Mouse (Mus musculus) stomach, embryonic 16.5 days (tissue): Measurements from ENCODE around the gene Polr3h. TPM values are rescaled to one million over a fixed set of nuclear protein-coding genes. Genes with fewer than 3 reads are reported as not detected.
A peak's percentile ranks its signal among the peaks of the same experiment; 100 is the strongest.

ENCODE experiments used
- ATAC-seq: fragments of 200-750 bp; cut with Nextera tagmentation; 2 replicates; pipeline ENCODE4 v1.8.0; 2017; ENCODE audit warnings: moderate number of reproducible peaks, moderate TSS enrichment; ENCODE audit not compliant: insufficient read depth, low FRiP score
- H3K27ac ChIP-seq: fragments of 300-500 bp; sonication (generic); 2 replicates; pipeline ENCODE4 v1.5.1; 2014; ENCODE audit warnings: low read length
- H3K27me3 ChIP-seq: fragments of 300-500 bp; sonication (generic); 2 replicates; pipeline ENCODE4 v1.6.1; 2014; ENCODE audit warnings: low read length, control low read depth, mixed read lengths; ENCODE audit not compliant: control insufficient read depth, insufficient read depth
- H3K36me3 ChIP-seq: fragments of 300-500 bp; sonication (generic); 2 replicates; pipeline ENCODE4 v1.6.1; 2014; ENCODE audit warnings: low read length; ENCODE audit not compliant: control insufficient read depth, insufficient read depth
- H3K4me1 ChIP-seq: fragments of 300-500 bp; sonication (generic); 2 replicates; pipeline ENCODE4 v1.6.1; 2014; ENCODE audit warnings: low read length, control low read depth, mixed read lengths; ENCODE audit not compliant: control insufficient read depth, insufficient read depth
- H3K4me2 ChIP-seq: fragments of 300-500 bp; sonication (generic); 2 replicates; pipeline ENCODE4 v1.6.1; 2014; ENCODE audit warnings: low read depth, low read length, mixed read lengths
- H3K4me3 ChIP-seq: fragments of 300-500 bp; sonication (generic); replicated peaks from 2 replicates; pipeline ENCODE4 v1.5.1; 2014; ENCODE audit warnings: mild to moderate bottlenecking, low read length
- H3K9ac ChIP-seq: fragments of 300-500 bp; sonication (generic); 2 replicates; pipeline ENCODE4 v1.6.1; 2014; ENCODE audit warnings: low read length
- H3K9me3 ChIP-seq: fragments of 300-500 bp; sonication (generic); replicated peaks from 2 replicates; pipeline ENCODE4 v1.6.1; 2016; ENCODE audit warnings: low read length, control low read depth; ENCODE audit not compliant: control insufficient read depth
- WGBS: fragments of 180-500 bp; shearing (Covaris S2); extraction: QIAGEN DNeasy Blood & Tissue Kit; methylation state at CpG from one replicate; pipeline ENCODE4 v1.1.7; 2014; 5-methylcytosine and 5-hydroxymethylcytosine counted together
- polyA plus RNA-seq: library from polyadenylated mRNA; unstranded; fragments of >200 nt; fragmentation: Nextera tagmentation; extraction: Ambion mirVana; gene quantifications from 2 replicates; pipeline ENCODE4 v1.2.1, GENCODE M21; 2015

Polr3h gene
- polyA plus RNA-seq, 1 experiment from 2014 or later: 58.6 TPM

DNA sequence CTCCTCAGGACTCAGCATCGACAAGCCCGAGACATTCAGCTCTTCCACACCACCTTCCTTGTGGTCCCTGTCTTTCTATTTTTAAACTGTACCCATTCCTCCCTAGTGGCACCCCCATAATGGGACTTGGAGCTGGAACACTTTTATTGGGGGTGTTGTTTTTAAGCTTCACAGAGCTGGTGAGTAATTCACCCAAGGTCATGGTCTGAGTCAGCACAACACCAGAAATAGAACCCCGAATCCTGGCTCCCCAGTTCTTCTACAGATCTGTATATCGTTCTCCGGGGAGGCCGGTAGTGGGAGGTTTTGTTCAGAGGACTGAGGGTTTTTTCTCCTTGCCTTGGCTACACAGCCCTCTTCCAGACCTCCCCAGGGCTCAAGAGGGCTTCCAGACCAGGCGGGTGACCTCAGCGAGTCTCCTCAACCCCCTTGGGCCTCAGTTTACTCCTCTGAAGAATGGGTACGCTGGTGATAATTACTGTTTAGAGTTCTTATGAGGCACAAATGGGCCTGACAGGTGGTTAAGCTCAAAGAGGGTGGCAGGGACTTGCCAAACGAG lies 13.2 kb upstream of the Polr3h start:
- Histone ChIP-seq H3K9ac (no peak overlapping the region), H3K4me2 (no peak overlapping the region)
- 83% methylated on average over 10 of the region's 10 CpGs for WGBS

DNA sequence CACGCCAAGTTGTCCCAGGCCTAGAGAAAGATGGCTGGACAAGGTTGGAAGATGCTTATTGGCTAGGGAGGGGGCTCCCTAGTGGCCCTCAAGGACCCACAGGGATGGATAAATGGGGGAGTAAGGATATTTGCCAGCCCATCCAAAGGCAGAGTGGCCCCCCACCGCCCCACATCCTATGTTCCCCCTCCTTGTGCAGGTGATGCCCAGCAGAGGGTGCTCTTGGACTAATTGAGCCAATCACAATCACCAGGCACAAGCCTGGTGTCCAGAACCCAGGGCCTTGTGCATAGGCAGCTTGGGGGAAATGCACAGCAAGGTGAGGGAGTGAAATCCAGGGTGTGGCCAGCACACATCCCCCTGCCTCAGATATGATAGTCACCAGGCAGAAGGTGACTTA lies 12.2 kb upstream of the Polr3h start:
- H3K9me3 ChIP-seq: no peaks in the 10 kb centered on the region
- no peak overlapping the region for H3K4me2 ChIP-seq
- H3K4me1 ChIP-seq: peaks cover 22% of the 10 kb centered on the region
- H3K27me3 ChIP-seq: peaks cover 4% of the 10 kb centered on the region; the same call in 1 of the 2 replicates
- 34% methylated on average over 2 of the region's 2 CpGs for WGBS
- H3K4me3 ChIP-seq: peak overlapping the region; percentile 55
- no peak overlapping the region for H3K27ac ChIP-seq
- peak overlapping the region; percentile 63 for H3K9ac ChIP-seq
- H3K36me3 ChIP-seq: no peaks in the 10 kb centered on the region
- 0 out of 2 replicates have a peak, but pooled peaks have one; percentile 34 for ATAC-seq

More for the DNA sequence above, 13.2 kb upstream of the Polr3h start:
- Histone ChIP-seq H3K27me3 (peaks cover 4% of the 10 kb centered on the region; the same call in 1 of the 2 replicates), H3K9me3 (no peaks in the 10 kb centered on the region), H3K4me1 (peaks cover 19% of the 10 kb centered on the region), H3K27ac (no peak overlapping the region), H3K4me3 (no peak overlapping the region), H3K36me3 (no peaks in the 10 kb centered on the region)
- no peak for ATAC-seq

DNA sequence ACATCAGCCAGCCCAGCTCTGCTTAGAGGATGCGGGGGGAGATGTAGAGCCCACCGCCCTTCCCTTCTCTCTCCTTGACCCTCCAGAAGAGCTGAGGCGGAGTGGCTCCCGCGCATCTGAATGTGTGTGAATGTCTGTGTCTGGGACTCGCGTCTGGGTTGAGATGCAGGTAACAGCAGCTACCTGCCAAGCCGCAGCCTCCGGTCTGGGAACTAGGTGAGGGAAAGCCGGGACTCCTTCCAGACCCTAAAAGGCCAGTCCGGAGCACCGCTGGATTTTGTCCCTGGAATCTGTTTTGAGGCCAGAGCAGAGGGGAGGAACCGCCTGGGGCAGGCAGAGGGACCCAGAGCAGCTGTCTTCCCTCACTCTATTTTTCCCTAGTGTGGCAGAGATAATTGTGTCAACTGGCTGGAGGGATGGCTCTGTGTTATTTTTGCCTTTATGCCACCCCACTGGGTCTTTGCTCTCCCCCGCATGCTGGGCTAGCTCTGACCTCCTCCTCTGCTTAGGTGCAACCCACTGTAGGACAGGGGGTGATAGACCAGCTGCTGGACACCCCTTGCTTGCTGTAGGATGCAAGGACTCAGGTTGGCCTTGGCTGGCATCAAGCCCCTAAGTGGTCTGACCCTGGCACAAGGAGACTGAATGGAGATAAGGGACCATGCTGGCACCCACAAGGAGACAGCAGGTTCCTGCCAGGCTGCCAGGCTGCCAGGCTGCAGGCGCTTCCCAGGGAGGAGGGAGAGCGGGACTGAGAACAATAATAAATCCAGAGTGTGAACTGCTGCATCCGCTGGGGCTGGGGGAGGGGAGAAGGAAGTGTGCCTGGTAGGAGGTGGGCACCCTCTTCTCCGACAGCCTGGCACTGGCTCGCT lies 11.3 kb upstream of the Polr3h start:
- Histone ChIP-seq H3K9me3 (no peaks in the 10 kb centered on the region), H3K27ac (peak overlapping the region; percentile 78), H3K4me2 (peak overlapping the region; percentile 53), H3K4me1 (peaks cover 28% of the 10 kb centered on the region), H3K9ac (peak overlapping the region; percentile 63), H3K36me3 (no peaks in the 10 kb centered on the region), H3K4me3 (peak overlapping the region; percentile 55), H3K27me3 (peaks cover 4% of the 10 kb centered on the region; the same call in 1 of the 2 replicates)
- peak; percentile 1; the same call in 1 of the 2 replicates for ATAC-seq
- 8% methylated on average over 19 of the region's 19 CpGs for WGBS

DNA sequence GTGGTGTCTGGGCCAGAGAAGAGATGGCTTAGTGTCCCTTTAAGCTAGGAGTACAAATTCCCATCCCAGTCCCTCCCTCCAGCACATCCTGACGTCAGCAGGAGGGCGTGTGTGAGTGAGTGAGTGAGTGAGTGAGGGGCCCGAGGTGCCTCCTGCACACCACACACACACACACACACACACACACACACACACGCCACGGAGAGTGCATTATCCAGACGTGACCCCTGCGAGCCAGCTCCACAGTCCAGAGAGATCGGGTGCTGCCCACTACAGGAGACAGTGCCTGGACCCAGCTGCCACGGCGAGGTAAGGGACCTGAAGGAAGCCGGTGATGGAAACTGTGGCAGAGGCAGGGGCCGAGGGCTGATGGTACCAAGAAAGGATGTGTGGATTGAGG lies 10.6 kb upstream of the Polr3h start, which contains the start of gene Csdc2:
TSS of gene Csdc2 (plus strand) at position 81 of the 400 bp plus-strand sequence.
- peak within 1 kb of the TSS; percentile 53 for H3K4me2 ChIP-seq
- peak within 1 kb of the TSS; percentile 63 for H3K9ac ChIP-seq
- H3K4me1 ChIP-seq: peaks cover 28% of the 10 kb centered on the region
- H3K36me3 ChIP-seq: no peaks in the 10 kb centered on the region
- peaks cover 4% of the 10 kb centered on the region; the same call in 1 of the 2 replicates for H3K27me3 ChIP-seq
- H3K9me3 ChIP-seq: no peaks in the 10 kb centered on the region
- peak; percentile 68 for ATAC-seq
- peak within 1 kb of the TSS; percentile 78 for H3K27ac ChIP-seq
- peak within 1 kb of the TSS; percentile 55 for H3K4me3 ChIP-seq
- 2% methylated on average over 12 of the region's 12 CpGs for WGBS

DNA sequence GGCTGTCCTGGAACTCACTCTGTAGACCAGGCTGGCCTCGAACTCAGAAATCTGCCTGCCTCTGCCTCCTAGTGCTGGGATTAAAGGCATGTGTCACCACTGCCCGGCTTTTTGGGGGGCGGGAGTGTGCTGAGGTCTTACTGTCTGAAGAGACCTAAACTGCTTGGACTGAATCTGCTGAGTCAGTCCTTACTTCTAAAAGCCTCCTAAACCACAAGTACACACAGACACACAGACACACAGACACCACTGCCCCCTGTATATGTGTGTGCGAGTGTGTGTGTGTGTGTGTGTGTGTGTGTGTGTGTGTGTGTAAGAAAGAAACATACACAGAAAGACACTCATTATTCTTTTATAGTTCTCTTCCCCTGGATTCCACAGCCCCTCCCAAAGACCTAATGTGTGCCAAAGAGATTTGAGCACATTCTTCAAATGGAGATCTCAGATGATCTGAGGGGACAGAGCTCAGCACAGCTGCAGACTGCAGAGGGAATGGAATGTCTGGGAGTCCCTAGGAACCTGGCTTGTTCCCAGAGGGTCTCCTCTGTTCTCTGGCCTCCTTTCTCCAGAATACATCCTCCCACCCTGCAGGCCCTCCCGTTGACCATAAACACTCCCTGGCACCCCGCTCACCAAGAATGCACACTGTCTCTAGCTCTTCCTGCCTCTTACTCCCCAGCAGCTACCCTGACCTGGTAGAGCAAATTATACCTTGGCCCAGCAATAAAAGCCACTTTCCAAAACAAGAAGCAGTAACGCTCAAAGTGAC lies 10.0 kb upstream of the Polr3h start:
- 44% methylated on average over 7 of the region's 7 CpGs for WGBS
- Histone ChIP-seq H3K4me1 (peaks cover 28% of the 10 kb centered on the region), H3K9me3 (no peaks in the 10 kb centered on the region), H3K4me2 (peak overlapping the region; percentile 53), H3K27me3 (peaks cover 4% of the 10 kb centered on the region; the same call in 1 of the 2 replicates), H3K9ac (peak overlapping the region; percentile 63), H3K27ac (peak overlapping the region; percentile 78), H3K36me3 (no peaks in the 10 kb centered on the region), H3K4me3 (peak overlapping the region; percentile 55)
- peak; percentile 10; the same call in 1 of the 2 replicates for ATAC-seq

DNA sequence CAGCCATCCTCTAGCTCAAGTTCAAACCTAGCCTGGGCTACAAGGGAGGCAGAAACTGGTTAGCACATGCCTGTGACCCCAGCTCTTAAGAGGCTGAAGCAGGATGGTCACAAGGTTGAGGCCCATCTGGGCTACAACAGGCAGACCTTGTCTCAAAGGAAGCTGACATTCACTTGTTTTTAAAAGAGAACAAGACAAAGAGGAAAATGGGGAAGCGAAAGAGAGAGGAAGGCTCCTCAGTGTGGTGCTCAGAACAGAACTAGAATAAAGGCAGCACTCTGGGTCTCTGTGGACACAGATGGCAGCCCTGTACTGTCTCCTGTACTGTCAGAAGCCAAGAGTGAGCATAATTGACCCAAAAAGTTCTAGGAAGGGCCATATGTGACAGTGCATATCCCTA lies 7.9 kb upstream of the Polr3h start:
- ATAC-seq: no peak
- Histone ChIP-seq H3K9ac (no peak overlapping the region), H3K36me3 (no peaks in the 10 kb centered on the region), H3K4me2 (no peak overlapping the region), H3K4me1 (peaks cover 28% of the 10 kb centered on the region), H3K27me3 (peaks cover 4% of the 10 kb centered on the region; the same call in 1 of the 2 replicates), H3K4me3 (no peak overlapping the region), H3K9me3 (no peaks in the 10 kb centered on the region), H3K27ac (no peak overlapping the region)
- WGBS: 97% methylated on average over 1 of the region's 1 CpGs

DNA sequence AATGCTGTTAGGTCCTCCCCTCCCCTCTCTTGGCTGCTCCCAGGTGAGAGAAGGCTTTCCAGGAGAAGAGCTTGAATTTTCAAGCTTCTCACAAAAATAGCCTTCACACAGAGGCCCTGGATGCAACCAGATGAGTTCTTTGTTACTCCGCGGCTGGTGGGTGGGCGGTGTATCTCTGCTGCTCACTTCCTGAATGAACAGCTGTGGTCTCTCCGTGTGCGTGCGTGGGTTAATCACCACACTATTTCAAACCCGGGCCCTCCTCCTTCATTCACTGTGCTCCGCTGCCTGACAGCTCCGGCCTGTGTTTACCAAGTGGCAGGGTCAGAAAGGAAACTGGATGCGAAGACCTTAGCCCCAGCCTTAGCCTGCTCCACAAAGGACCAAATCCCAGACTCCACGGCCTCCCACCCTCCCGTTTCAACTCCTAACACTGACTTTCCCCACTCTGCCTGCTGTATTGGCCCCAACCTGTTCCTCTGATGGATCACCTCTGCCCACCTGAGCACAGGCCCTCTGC lies 7.0 kb upstream of the Polr3h start:
- Histone ChIP-seq H3K9ac (peak overlapping the region; percentile 58), H3K4me1 (peaks cover 28% of the 10 kb centered on the region), H3K4me3 (no peak overlapping the region), H3K27me3 (peaks cover 4% of the 10 kb centered on the region; the same call in 1 of the 2 replicates), H3K36me3 (no peaks in the 10 kb centered on the region), H3K9me3 (no peaks in the 10 kb centered on the region), H3K27ac (peak overlapping the region; percentile 61; the same call in 1 of the 2 replicates), H3K4me2 (peak overlapping the region; percentile 35)
- WGBS: 11% methylated on average over 12 of the region's 12 CpGs
- ATAC-seq: peak; percentile 32; the same call in 1 of the 2 replicates

DNA sequence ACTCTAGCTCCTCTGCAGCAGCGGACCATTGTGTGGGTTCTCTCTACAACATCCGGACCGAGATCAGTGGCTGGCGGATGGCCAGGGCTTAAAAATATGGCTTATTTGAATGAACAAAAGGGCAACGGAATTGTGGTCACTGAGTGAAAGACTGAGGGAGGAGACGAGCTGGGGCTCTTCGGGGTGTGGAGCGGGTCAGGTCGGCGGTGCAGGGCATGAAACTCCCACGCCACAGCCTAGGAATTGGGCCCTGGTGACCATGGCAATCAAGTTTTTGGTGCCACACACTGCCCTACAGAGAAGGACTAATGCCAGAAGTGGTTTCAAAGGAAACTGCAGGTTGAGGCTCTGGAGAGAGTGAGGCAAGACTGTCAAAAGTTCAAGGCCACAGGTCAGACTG lies 2.2 kb upstream of the Polr3h start:
- Histone ChIP-seq H3K27ac (no peak overlapping the region), H3K9ac (no peak overlapping the region), H3K4me1 (peaks cover 19% of the 10 kb centered on the region)

More for the DNA sequence above, 2.2 kb upstream of the Polr3h start:
- no peak overlapping the region for H3K4me2 ChIP-seq
- H3K9me3 ChIP-seq: no peaks in the 10 kb centered on the region
- WGBS: 48% methylated on average over 11 of the region's 11 CpGs
- H3K27me3 ChIP-seq: no peaks in the 10 kb centered on the region
- H3K36me3 ChIP-seq: no peaks in the 10 kb centered on the region
- no peak for ATAC-seq
- H3K4me3 ChIP-seq: no peak overlapping the region
